Mouse (Mus musculus) hindlimb bud, embryonic 11.5 days (tissue): ENCODE results near the gene Rab40b.

Source experiments
- DNase-seq: peaks from one replicate; pipeline ENCODE4 v3.0.0-alpha.2; 2012; ENCODE audit warnings: low read depth, low spot score; ENCODE audit errors: extremely low spot score

The Rab40b gene

GRCm38 (mm10) chr11:121387750-121388553, at the start of gene Rab40b:
TSS of gene Rab40b (minus strand) at chr11:121388251.
- peak; percentile 70 for DNase-seq

DNA sequence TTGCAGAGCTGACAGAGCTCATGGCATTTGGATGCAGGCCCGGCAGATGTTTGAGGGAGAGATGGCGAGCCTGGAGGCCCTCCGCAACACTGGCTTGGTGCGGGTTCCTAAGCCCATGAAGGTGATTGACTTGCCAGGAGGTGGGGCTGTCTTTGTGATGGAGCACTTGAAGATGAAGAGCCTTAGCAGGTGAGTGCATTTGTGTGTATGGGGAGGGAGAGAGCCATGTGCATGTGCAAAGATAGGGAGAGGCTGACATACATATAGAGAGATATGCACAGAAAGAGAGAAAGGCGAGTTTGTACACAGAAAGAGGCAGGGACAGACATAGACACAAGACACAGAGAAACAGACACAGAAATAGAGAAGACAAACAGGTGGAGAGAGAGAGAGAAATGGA, 49.2 kb upstream of the Rab40b start:
- DNase-seq: no peak

DNA sequence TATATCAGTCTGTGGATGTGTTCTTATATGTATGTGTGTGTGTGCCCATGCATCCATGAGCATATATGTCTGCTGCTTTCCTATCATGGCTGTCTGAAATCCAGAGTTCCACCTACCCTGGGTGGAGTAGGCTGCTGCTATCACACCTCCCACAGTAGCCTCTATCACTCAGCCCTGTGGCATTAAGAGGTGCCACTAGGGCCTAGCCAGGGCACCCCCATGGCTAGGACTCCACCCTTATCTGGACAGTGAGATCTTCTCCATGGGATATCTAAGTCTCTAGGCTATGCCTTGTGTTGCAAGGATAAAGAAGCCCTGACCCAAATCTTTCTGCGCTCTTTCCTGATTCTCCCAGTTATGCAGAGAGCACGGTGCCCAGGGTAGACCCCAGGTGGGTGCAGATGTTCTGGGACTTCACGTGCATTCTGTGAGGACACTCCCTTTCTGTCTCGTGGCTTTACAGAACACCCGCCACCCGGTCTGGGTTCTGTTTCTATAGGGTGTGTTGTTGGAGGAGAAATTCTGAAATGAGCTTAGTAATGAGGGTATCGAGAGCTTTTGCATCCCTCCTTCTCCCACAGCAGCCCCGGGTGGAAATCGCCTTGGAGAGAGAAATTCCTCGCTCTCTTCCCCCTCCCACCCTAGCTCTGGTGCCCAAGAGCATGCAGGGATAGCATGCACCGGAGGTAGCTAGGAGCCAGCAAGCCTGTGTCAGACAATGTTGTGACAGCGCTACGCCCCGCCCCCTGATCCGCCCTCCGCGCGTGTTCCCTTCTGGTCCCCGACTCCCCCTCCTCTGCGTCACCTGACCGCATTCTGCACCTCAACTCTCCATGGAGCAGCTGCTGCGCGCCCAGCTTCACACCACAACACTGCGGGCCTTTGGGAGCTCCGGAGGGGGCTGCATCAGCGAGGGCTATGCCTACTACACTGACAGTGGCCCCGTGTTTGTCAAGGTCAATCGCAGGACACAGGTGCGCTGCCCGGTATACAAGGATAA, 46.4 kb upstream of the Rab40b start, which contains the start of gene Fn3k:
TSS of gene Fn3k (plus strand) at position 758 of the 1,000 bp plus-strand sequence.
- DNase-seq: no peak

DNA sequence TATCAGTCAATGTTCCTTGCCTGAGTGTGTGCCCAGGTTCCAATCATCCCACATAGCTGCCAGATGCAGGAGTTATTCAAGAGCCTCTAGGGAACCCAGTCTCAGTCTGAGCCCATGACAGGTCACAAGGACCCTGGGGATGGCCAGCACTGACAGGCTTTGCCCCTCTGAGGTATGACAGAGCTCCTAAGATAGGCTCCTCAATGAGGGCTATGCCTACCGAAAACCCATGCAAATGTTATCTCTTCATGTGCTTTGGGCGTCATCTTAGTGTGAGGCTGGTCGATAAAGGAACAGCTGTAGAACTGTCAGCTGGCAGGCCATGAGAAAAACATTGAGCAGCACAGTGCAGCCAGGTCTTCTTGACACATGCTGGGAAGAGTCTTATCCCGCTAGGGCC, 45.3 kb upstream of the Rab40b start:
- DNase-seq: no peak

- DNase-seq: no peak
These were observed 33.6 kb upstream of the Rab40b start for GRCm38 (mm10) chr11:121421553-121422173.

- peak; percentile 93 for DNase-seq
These were observed 32.9 kb upstream of the Rab40b start, which contains the start of gene Fn3krp for GRCm38 (mm10) chr11:121420830-121421552. TSS of gene Fn3krp (plus strand) at chr11:121421401.

- DNase-seq: no peak
These were observed 32.3 kb upstream of the Rab40b start for GRCm38 (mm10) chr11:121420379-121420778.

DNA sequence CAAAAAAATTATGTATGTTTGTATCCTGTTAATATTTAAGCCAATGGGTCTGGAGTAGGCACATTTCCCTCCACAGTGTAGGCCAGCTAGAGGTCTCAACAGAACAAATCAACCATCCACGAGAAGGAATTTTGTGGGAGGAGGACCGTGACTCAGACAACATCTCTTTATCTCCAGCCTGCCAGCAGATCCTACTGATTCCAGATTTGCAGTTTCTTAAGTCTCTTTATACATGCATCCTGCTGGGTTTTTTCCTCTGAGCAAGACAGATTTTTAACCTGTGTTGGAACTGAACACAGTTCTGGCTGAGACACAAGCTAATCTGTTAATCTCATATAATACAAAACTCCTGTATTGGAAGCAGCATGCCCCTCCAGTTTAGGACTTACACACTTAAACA, 30.9 kb upstream of the Rab40b start:
- no peak for DNase-seq

GRCm38 (mm10) chr11:121417971-121418370, 29.9 kb upstream of the Rab40b start:
- DNase-seq: no peak

GRCm38 (mm10) chr11:121415351-121415750, 27.3 kb upstream of the Rab40b start:
- no peak for DNase-seq

DNA sequence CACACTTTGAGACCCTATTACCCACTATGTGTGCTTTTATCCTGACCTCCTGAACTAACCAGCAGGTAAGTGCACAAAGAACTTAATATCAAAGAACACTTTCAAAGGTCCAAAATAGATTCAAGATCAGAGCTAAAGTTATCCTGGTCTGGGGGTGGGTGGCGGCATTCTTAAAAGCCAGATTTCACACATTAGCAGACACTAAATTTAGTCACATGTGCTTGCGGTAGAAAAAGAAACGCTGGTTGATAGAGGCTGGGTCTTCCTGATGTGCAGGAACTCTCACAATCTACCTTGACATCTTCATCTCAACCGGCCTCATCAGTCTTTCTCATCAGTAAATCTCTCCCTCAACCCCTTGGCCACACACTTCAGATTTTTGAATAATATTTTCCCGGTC, 26.7 kb upstream of the Rab40b start:
- DNase-seq: no peak

DNA sequence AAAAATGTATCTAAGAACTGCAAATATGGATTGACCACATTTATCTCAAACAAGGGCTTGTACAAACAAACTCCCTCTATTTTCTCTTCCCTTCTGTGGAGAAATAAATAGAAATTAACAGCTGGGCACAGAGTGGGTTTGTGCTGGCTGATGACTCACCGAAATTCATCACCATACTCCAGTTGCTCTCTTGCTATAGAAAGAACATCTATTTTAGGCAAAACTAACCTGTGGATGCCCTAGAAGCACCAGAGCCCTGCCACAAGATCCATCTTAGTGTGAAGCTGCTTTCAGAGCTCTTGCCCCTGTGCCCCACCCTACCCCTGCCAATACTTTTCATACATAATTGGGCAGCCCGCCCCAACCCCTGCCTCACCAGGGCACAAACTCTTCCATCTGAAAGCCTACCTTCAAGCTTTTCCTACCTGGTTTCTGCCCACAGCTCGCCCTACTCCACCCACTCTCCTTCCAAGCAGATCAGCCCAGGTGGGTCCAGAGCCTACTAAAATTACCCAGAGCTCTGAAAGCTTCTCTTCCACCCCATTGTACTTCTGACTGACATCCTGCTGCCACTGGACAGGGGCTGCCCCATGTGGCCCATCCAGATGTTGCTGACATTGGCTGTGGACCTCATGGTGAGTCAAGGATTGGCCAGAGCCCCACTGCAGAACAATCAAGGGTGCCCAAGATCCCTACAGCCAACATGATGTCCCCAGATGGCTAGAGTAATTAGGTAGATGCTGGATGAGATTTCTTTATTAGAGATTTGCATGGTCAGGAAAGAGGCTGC, 19.5 kb upstream of the Rab40b start:
- DNase-seq: no peak

DNA sequence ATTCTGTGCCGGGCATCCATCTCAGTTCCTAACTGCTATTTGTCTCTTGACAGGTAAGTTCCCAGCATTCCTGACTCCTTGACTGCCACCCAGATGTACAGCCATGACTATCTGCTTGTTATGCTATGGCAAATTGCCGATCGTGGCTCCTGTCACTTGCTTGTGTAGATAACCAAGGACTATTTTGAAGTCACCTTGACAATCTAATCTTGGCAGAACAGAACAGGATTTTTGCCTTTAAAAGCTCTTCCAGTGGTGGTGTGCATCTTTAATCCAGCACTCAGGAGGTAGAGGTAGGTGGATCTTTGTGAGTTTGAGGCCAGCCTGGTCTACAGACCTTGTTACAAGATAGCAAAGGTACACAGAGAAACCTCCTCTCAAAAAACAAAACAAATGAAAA, 4.4 kb upstream of the Rab40b start:
- DNase-seq: no peak

DNA sequence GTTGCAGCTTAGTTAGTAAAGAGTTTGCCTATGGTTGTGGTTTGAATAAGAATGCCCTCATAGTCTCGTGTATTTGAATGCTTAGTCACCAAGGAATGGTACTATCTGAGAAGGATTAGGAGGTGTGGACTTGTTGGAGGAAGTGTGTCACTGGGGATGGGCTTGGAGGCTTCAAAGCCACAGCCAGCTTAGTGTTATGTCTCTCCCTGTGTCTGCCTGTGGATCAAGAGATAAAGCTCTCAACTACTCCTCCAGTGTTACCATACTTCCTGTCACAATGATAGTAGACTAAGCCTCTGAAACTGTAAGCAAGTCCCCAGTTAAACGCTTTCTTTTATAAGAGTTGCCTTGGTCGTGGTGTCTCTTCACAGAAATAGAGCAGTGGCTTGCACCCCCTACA, 2.7 kb upstream of the Rab40b start:
- DNase-seq: no peak

- DNase-seq: no peak
These were observed 499 bp upstream of the Rab40b start for GRCm38 (mm10) chr11:121388554-121388945.

DNA sequence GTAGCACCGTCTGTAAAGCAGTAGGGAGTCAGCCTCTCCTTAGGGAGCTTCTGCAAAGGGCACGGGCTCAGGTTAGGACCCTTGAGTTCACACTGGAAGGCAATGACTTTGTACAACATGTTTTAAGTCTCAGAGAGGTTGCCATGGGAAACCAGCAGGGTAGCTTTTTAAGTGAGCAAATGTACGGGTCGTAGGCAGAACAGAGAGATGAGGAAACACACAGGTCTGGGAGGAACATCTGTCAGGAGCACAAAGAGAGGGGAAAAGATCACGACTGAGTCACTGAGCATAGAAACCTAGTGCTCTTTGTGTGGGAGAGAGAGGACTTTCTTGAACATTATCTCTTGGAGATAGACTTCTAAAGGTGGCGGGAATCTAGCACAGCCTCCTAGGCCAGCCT, 7.8 kb downstream of the Rab40b start:
- DNase-seq: no peak

GRCm38 (mm10) chr11:121378644-121379043, 9.4 kb downstream of the Rab40b start:
- DNase-seq: no peak

DNA sequence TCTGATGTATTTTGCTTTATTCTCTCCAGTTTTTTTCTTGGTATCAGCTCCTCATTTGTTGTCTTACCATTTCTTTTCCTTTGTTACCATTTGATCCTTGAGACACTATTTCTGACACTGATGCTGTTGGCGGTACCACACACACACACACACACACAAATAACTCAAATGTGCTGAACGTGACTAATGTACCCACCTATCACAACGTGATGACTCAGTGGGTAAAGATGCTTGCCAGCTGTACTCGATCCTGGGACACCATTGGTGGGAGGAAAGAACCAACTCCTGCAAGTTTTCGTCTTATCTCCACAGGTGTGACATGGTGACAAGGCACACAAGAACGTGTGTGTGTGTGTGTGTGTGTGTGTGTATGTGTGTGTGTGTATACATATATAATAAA, 14.7 kb downstream of the Rab40b start:
- no peak for DNase-seq

DNA sequence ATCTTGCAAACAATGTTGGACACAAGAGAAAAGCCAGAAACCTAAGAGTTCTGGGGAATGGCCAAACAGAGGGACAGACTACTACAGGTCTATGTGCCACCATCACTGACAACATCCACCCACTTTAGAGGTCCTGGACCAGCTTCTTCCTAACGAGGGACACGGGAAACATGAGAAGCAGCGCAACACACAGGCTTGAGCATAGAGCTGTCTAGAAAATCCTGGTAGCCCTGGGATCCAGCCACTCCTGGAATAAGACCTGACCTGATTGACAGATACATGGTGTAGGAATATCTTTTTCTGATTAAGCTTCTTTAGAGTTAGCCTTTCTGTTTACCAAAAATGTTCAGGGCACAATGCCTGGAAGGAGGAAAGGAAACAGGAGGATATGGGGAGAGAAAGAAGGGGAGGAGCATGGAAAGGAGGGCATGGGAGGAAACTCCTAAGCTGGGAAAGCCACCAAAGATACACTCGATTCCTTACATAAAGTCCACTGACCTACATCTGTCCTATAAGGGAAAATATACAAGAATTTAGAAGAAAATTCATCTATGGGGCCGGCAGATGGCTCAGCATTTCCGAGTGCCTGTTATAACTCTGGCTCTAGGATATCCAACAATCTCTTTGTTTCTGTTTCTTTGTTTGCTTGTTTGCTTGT, 17.6 kb downstream of the Rab40b start:
- DNase-seq: no peak
